Mouse (Mus musculus) CH12.LX (cell line): ENCODE data around the gene Hsp90ab1. TPM values are rescaled to one million over a fixed set of nuclear protein-coding genes. Genes with fewer than 3 reads are reported as not detected.

Experiments used
- DNase-seq: peaks from one replicate; pipeline ENCODE4 v3.0.0-alpha.2; 2013; ENCODE audit errors: extremely low read depth
- H3K27ac ChIP-seq: 2 replicates; pipeline ENCODE4 v1.5.1; 2012; ENCODE audit warnings: low read depth, mild to moderate bottlenecking, control low read depth, moderate library complexity; ENCODE audit not compliant: insufficient read depth
- H3K27me3 ChIP-seq: replicated peaks from 2 replicates; pipeline ENCODE3; 2012; ENCODE audit warnings: inconsistent platforms
- H3K36me3 ChIP-seq, 2 experiments: replicated peaks in 1 of 2; 2 replicates each; pipeline versions ENCODE3 to v1.6.1; 2012; ENCODE audit warnings: inconsistent platforms in 1 of 2, low read length in 1 of 2, mild to moderate bottlenecking in 1 of 2, mixed read lengths in 1 of 2, moderate library complexity in 1 of 2; ENCODE audit not compliant: control insufficient read depth in 1 of 2, insufficient read depth in 1 of 2
- H3K4me1 ChIP-seq, 2 experiments: 2 replicates each; pipeline ENCODE4 v1.6.1; 2012; ENCODE audit warnings: inconsistent platforms in 1 of 2, moderate library complexity in 1 of 2; ENCODE audit not compliant: insufficient read depth in 2 of 2, control insufficient read depth in 1 of 2
- H3K4me2 ChIP-seq: 2 replicates; pipeline ENCODE4 v1.6.1; 2012; ENCODE audit warnings: low read depth, mild to moderate bottlenecking, control low read depth; ENCODE audit not compliant: poor library complexity, insufficient read depth, severe bottlenecking
- H3K4me3 ChIP-seq, 3 experiments: fragments of 150-350 bp in 1 of 3; sonication (generic) in 1 of 3; replicated peaks in 1 of 3; 2 replicates each; pipeline versions ENCODE3 to v1.5.1; 2011 to 2012; ENCODE audit warnings: low read depth in 2 of 3, low read length in 2 of 3, mild to moderate bottlenecking in 2 of 3, moderate library complexity in 2 of 3, control low read depth in 1 of 3, improper control_type of control experiment in 1 of 3, inconsistent platforms in 1 of 3, mixed read lengths in 1 of 3; ENCODE audit not compliant: poor library complexity in 1 of 3
- H3K79me2 ChIP-seq: replicated peaks from 2 replicates; pipeline ENCODE4 v1.6.1; 2012; ENCODE audit warnings: mild to moderate bottlenecking, moderate library complexity; ENCODE audit not compliant: control insufficient read depth, poor library complexity, insufficient read depth, severe bottlenecking; ENCODE audit errors: extremely low read depth
- H3K9ac ChIP-seq: 2 replicates; pipeline ENCODE4 v1.6.1; 2012; ENCODE audit warnings: low read depth, mild to moderate bottlenecking, control low read depth, moderate library complexity; ENCODE audit not compliant: insufficient read depth
- H3K9me3 ChIP-seq: replicated peaks from 2 replicates; pipeline ENCODE3; 2012; ENCODE audit warnings: low read length, inconsistent platforms, mixed read lengths
- BHLHE40 ChIP-seq: IDR thresholded peaks from 2 replicates; pipeline ENCODE4 v1.6.1; 2011; ENCODE audit warnings: mild to moderate bottlenecking, low read depth, low read length, improper control_type of control experiment
- CHD1 ChIP-seq: IDR thresholded peaks from 2 replicates; pipeline ENCODE4 v1.6.1; 2012; ENCODE audit warnings: low read depth, low read length, improper control_type of control experiment, inconsistent platforms
- ELF1 ChIP-seq: IDR thresholded peaks from 2 replicates; pipeline ENCODE4 v1.6.1; 2014; ENCODE audit warnings: low read depth, mild to moderate bottlenecking, inconsistent platforms, low read length, improper control_type of control experiment
- ETS1 ChIP-seq: conservative IDR thresholded peaks from 2 replicates; pipeline ENCODE4 v1.6.1; 2012; ENCODE audit warnings: low read depth, mild to moderate bottlenecking, inconsistent platforms, low read length, improper control_type of control experiment, moderate library complexity
- IRF4 ChIP-seq: IDR thresholded peaks from 2 replicates; pipeline ENCODE4 v1.6.1; 2014; ENCODE audit warnings: low read depth, mild to moderate bottlenecking, inconsistent platforms, low read length, improper control_type of control experiment
- JUN ChIP-seq: IDR thresholded peaks from 2 replicates; pipeline ENCODE4 v1.6.1; 2011; ENCODE audit warnings: low read depth, mild to moderate bottlenecking, low read length, improper control_type of control experiment, moderate library complexity; ENCODE audit not compliant: insufficient read depth
- KAT2A ChIP-seq: IDR thresholded peaks from 2 replicates; pipeline ENCODE4 v1.6.1; 2012; ENCODE audit warnings: low read length, improper control_type of control experiment, inconsistent platforms; ENCODE audit not compliant: insufficient replicate concordance
- MAX ChIP-seq: IDR thresholded peaks from 2 replicates; pipeline ENCODE4 v1.6.1; 2011; ENCODE audit warnings: low read length, improper control_type of control experiment
- MAZ ChIP-seq: IDR thresholded peaks from 2 replicates; pipeline ENCODE4 v1.6.1; 2012; ENCODE audit warnings: low read depth, mild to moderate bottlenecking, inconsistent platforms, low read length, improper control_type of control experiment, moderate library complexity
- MEF2A ChIP-seq: IDR thresholded peaks from 2 replicates; pipeline ENCODE4 v1.6.1; 2014; ENCODE audit warnings: low read depth, mild to moderate bottlenecking, inconsistent platforms, low read length, improper control_type of control experiment, borderline replicate concordance
- MXI1 ChIP-seq: IDR thresholded peaks from 2 replicates; pipeline ENCODE4 v1.6.1; 2011; ENCODE audit warnings: mild to moderate bottlenecking, low read depth, low read length, improper control_type of control experiment
- NELFE ChIP-seq: IDR thresholded peaks from 2 replicates; pipeline ENCODE4 v1.6.1; 2011; ENCODE audit warnings: low read depth, low read length, improper control_type of control experiment
- RAD21 ChIP-seq: IDR thresholded peaks from 2 replicates; pipeline ENCODE4 v1.6.1; 2011; ENCODE audit warnings: low read depth, mild to moderate bottlenecking, low read length, improper control_type of control experiment, moderate library complexity
- SMC3 ChIP-seq: IDR thresholded peaks from 2 replicates; pipeline ENCODE4 v1.6.1; 2011; ENCODE audit warnings: low read depth, low read length, improper control_type of control experiment
- TCF12 ChIP-seq: IDR thresholded peaks from 2 replicates; pipeline ENCODE4 v1.6.1; 2014; ENCODE audit warnings: low read depth, mild to moderate bottlenecking, inconsistent platforms, low read length, improper control_type of control experiment
- UBTF ChIP-seq: IDR thresholded peaks from 2 replicates; pipeline ENCODE4 v1.6.1; 2012; ENCODE audit warnings: low read depth, mild to moderate bottlenecking, inconsistent platforms, low read length, improper control_type of control experiment, moderate library complexity
- ZC3H11A ChIP-seq: IDR thresholded peaks from 2 replicates; pipeline ENCODE4 v1.6.1; 2012; ENCODE audit warnings: low read depth, mild to moderate bottlenecking, inconsistent platforms, low read length, improper control_type of control experiment
- ZKSCAN1 ChIP-seq: IDR thresholded peaks from 2 replicates; pipeline ENCODE4 v1.6.1; 2012; ENCODE audit warnings: low read depth, inconsistent platforms, low read length, improper control_type of control experiment, borderline replicate concordance
- dilution Hi-C: fragments of 300-500 bp; cut with MboI; formaldehyde crosslinking; loops from 2 replicates; pipeline ENCODE4 v1.14.3; 2020; ENCODE audit warnings: low sequenced_read_pairs; ENCODE audit not compliant: extremely low pct_unique_long_range_greater_than_20kb, extremely low pct_ligation_motif_present
- in situ Hi-C: fragments of 300-500 bp; cut with MboI; formaldehyde crosslinking; loops from 3 replicates; pipeline ENCODE4 v1.14.3; 2019; ENCODE audit warnings: low sequenced_read_pairs, low pct_ligation_motif_present, low pct_unique_long_range_greater_than_20kb, mixed read lengths
- polyA plus RNA-seq: library from polyadenylated mRNA; unstranded; fragments of >175 nt; gene quantifications from 2 replicates; pipeline ENCODE4 v1.2.1, GENCODE M21; 2012; ENCODE audit warnings: low read depth; ENCODE audit not compliant: insufficient read length
- total RNA-seq, 2 experiments: library from RNA; depleted of rRNA; stranded (reverse); fragments of 300-350 nt in 1 of 2; fragments of >200 nt in 1 of 2; gene quantifications; 2 replicates each; pipeline ENCODE4 v1.2.3; 2012 to 2014

Hsp90ab1 gene
- total and polyA plus RNA-seq, 3 experiments, result 790 to 4,858 (median 1,180) TPM

GRCm38 (mm10) chr17:45580958-45581477 lies 7.9 kb upstream of the Hsp90ab1 start:
- Histone ChIP-seq H3K4me2 (no peak overlapping the region), H3K27me3 (no peaks in the 10 kb centered on the region), H3K4me3 (no peak overlapping the region), H3K27ac (no peak overlapping the region), H3K79me2 (no peaks in the 10 kb centered on the region), H3K4me1 (peaks cover 8 to 51% of the 10 kb centered on the region in 2 experiments), H3K36me3 (peaks cover 4 to 19% of the 10 kb centered on the region in 2 experiments), H3K9me3 (no peaks in the 10 kb centered on the region), H3K9ac (no peak overlapping the region)
- in situ Hi-C loops (no loop called here), dilution Hi-C loops (no loop called here)
- no peak for DNase-seq
- TF ChIP-seq KAT2A (no peak), MXI1 (peak; percentile 42; the same call in 1 of the 2 replicates), MAX (peak; percentile 17; the same call in 1 of the 2 replicates)

- no peak for TF ChIP-seq NELFE
- no peak for TF ChIP-seq CHD1
- TF ChIP-seq ELF1, result no peak
- no peak for TF ChIP-seq MEF2A
- no peak for TF ChIP-seq TCF12
- TF ChIP-seq MAX, result no peak
- TF ChIP-seq ZKSCAN1, result no peak
- TF ChIP-seq SMC3, result no peak
- no peak for TF ChIP-seq UBTF
- TF ChIP-seq BHLHE40, result no peak
- no peak for TF ChIP-seq RAD21
- TF ChIP-seq JUN, result no peak
- no peak for TF ChIP-seq ETS1
- TF ChIP-seq MXI1, result no peak
- no peak for TF ChIP-seq IRF4
- TF ChIP-seq ZC3H11A, result no peak
- no peak for TF ChIP-seq MAZ
- H3K27ac ChIP-seq, result no peak overlapping the region
- DNase-seq, result no peak
- no peak overlapping the region for H3K4me3 ChIP-seq
- dilution Hi-C loops (no loop called here), in situ Hi-C loops (no loop called here)
- no peaks in the 10 kb centered on the region for H3K79me2 ChIP-seq
- H3K4me2 ChIP-seq, result no peak overlapping the region
- H3K4me1 ChIP-seq, result peaks cover 8 to 52% of the 10 kb centered on the region in 2 experiments
- H3K9me3 ChIP-seq, result no peaks in the 10 kb centered on the region
- no peaks in the 10 kb centered on the region for H3K27me3 ChIP-seq
- peaks cover 0 to 4% of the 10 kb centered on the region in 2 experiments for H3K36me3 ChIP-seq
- no peak overlapping the region for H3K9ac ChIP-seq
Observed at GRCm38 (mm10) chr17:45579554-45579953, 6.5 kb upstream of the Hsp90ab1 start.
